Mouse (Mus musculus) lung, embryonic 14.5 days (tissue): ENCODE data around the gene Med23. TPM values are rescaled to one million over a fixed set of nuclear protein-coding genes. Genes with fewer than 3 reads are reported as not detected.

Experiments
- ATAC-seq: fragments of 200-750 bp; cut with Nextera tagmentation; 2 replicates; pipeline ENCODE4 v1.8.0; 2017; ENCODE audit warnings: mild to moderate bottlenecking, moderate TSS enrichment, moderate library complexity; ENCODE audit not compliant: insufficient read depth
- DNase-seq: peaks from one replicate; pipeline ENCODE4 v3.0.0-alpha.2; 2015
- H3K27ac ChIP-seq: fragments of 300-500 bp; sonication (generic); 2 replicates; pipeline ENCODE4 v1.5.1; 2014; ENCODE audit warnings: low read depth, mild to moderate bottlenecking, moderate library complexity
- H3K27me3 ChIP-seq: fragments of 300-500 bp; sonication (generic); 2 replicates; pipeline ENCODE4 v1.6.1; 2014; ENCODE audit warnings: low read length, control low read depth; ENCODE audit not compliant: insufficient read depth
- H3K36me3 ChIP-seq: fragments of 300-500 bp; sonication (generic); 2 replicates; pipeline ENCODE4 v1.6.1; 2014; ENCODE audit warnings: control low read depth; ENCODE audit not compliant: insufficient read depth
- H3K4me1 ChIP-seq: fragments of 300-500 bp; sonication (generic); 2 replicates; pipeline ENCODE4 v1.6.1; 2014; ENCODE audit warnings: antibody characterized with exemption, control low read depth; ENCODE audit not compliant: insufficient read depth
- H3K4me2 ChIP-seq: fragments of 300-500 bp; sonication (generic); 2 replicates; pipeline ENCODE4 v1.6.1; 2014; ENCODE audit warnings: mild to moderate bottlenecking
- H3K4me3 ChIP-seq: fragments of 300-500 bp; sonication (generic); 2 replicates; pipeline ENCODE4 v1.5.1; 2014; ENCODE audit warnings: low read depth, low read length
- H3K9ac ChIP-seq: fragments of 300-500 bp; sonication (generic); 2 replicates; pipeline ENCODE4 v1.6.1; 2014
- H3K9me3 ChIP-seq: fragments of 300-500 bp; sonication (generic); 2 replicates; pipeline ENCODE4 v1.6.1; 2016; ENCODE audit warnings: low read depth, low read length, control low read depth
- CTCF ChIP-seq: IDR thresholded peaks from 2 replicates; pipeline ENCODE4 v1.5.1; 2016; ENCODE audit warnings: antibody characterized with exemption, low read depth
- WGBS: fragments of 180-500 bp; shearing (Covaris S2); extraction: QIAGEN DNeasy Blood & Tissue Kit; methylation state at CpG from one replicate; pipeline ENCODE4 v1.1.7; 2014; 5-methylcytosine and 5-hydroxymethylcytosine counted together
- polyA plus RNA-seq: library from polyadenylated mRNA; unstranded; fragments of >200 nt; fragmentation: Nextera tagmentation; extraction: Ambion mirVana; gene quantifications from 2 replicates; pipeline ENCODE4 v1.2.1, GENCODE M21; 2014

Gene Med23
- polyA plus RNA-seq, 1 experiment from 2014 or later, result 30.8 TPM

GRCm38 (mm10) chr10:24886008-24886407 is 16.2 kb downstream of the Med23 start:
- H3K27ac ChIP-seq, result no peak overlapping the region
- no peaks in the 10 kb centered on the region for H3K4me1 ChIP-seq
- H3K9me3 ChIP-seq, result no peaks in the 10 kb centered on the region
- 73% methylated on average over 9 of the region's 9 CpGs for WGBS
- H3K4me2 ChIP-seq, result no peak overlapping the region
- DNase-seq (peak; percentile 58), ATAC-seq (no peak)
- TF ChIP-seq CTCF, result peak; percentile 63
- no peak overlapping the region for H3K9ac ChIP-seq
- no peak overlapping the region for H3K4me3 ChIP-seq
- peaks cover 82% of the 10 kb centered on the region for H3K36me3 ChIP-seq
- no peaks in the 10 kb centered on the region for H3K27me3 ChIP-seq

- no peaks in the 10 kb centered on the region for H3K9me3 ChIP-seq
- 93% methylated on average over 7 of the region's 7 CpGs for WGBS
- H3K36me3 ChIP-seq, result peaks cover 81% of the 10 kb centered on the region
- H3K27me3 ChIP-seq, result no peaks in the 10 kb centered on the region
- H3K27ac ChIP-seq, result no peak overlapping the region
- H3K4me3 ChIP-seq, result no peak overlapping the region
- TF ChIP-seq CTCF, result no peak
- H3K4me1 ChIP-seq, result no peaks in the 10 kb centered on the region
- ATAC-seq (no peak), DNase-seq (no peak)
- H3K9ac ChIP-seq, result no peak overlapping the region
- H3K4me2 ChIP-seq, result no peak overlapping the region
Observed at GRCm38 (mm10) chr10:24888343-24888742, 18.6 kb downstream of the Med23 start.

- Histone ChIP-seq H3K4me1 (no peaks in the 10 kb centered on the region), H3K27ac (no peak overlapping the region), H3K27me3 (no peaks in the 10 kb centered on the region), H3K9ac (no peak overlapping the region), H3K9me3 (no peaks in the 10 kb centered on the region), H3K4me3 (no peak overlapping the region), H3K4me2 (no peak overlapping the region), H3K36me3 (peaks cover 91% of the 10 kb centered on the region)
- ATAC-seq (no peak), DNase-seq (no peak)
- TF ChIP-seq CTCF, result 0 out of 2 replicates have a peak, but pooled peaks have one; percentile 22
- 81% methylated on average over 8 of the region's 8 CpGs for WGBS
Observed at GRCm38 (mm10) chr10:24895927-24896326, 26.1 kb downstream of the Med23 start.

GRCm38 (mm10) chr10:24905627-24906026 is 35.8 kb downstream of the Med23 start:
- Histone ChIP-seq H3K4me2 (no peak overlapping the region), H3K4me1 (no peaks in the 10 kb centered on the region), H3K27me3 (no peaks in the 10 kb centered on the region), H3K27ac (no peak overlapping the region), H3K36me3 (peaks cover 95% of the 10 kb centered on the region), H3K9me3 (no peaks in the 10 kb centered on the region), H3K4me3 (no peak overlapping the region), H3K9ac (no peak overlapping the region)
- DNase-seq, result no peak
- WGBS, result 78% methylated on average over 10 of the region's 10 CpGs
- no peak for TF ChIP-seq CTCF
- no peak for ATAC-seq

GRCm38 (mm10) chr10:24911199-24911598 is 41.4 kb downstream of the Med23 start:
- H3K36me3 ChIP-seq, result peaks cover 90% of the 10 kb centered on the region
- no peak overlapping the region for H3K9ac ChIP-seq
- no peak overlapping the region for H3K4me3 ChIP-seq
- 84% methylated on average over 8 of the region's 8 CpGs for WGBS
- H3K4me2 ChIP-seq, result no peak overlapping the region
- no peak for TF ChIP-seq CTCF
- no peak overlapping the region for H3K27ac ChIP-seq
- ATAC-seq (no peak), DNase-seq (peak; percentile 13)
- H3K4me1 ChIP-seq, result no peaks in the 10 kb centered on the region
- H3K9me3 ChIP-seq, result no peaks in the 10 kb centered on the region
- H3K27me3 ChIP-seq, result no peaks in the 10 kb centered on the region

GRCm38 (mm10) chr10:24912576-24912975 is 42.8 kb downstream of the Med23 start:
- Histone ChIP-seq H3K9me3 (no peaks in the 10 kb centered on the region), H3K27me3 (no peaks in the 10 kb centered on the region), H3K4me3 (no peak overlapping the region), H3K4me1 (no peaks in the 10 kb centered on the region), H3K27ac (no peak overlapping the region), H3K4me2 (no peak overlapping the region), H3K9ac (no peak overlapping the region), H3K36me3 (peaks cover 82% of the 10 kb centered on the region)
- WGBS, result 92% methylated on average over 14 of the region's 14 CpGs
- ATAC-seq (no peak), DNase-seq (no peak)
- TF ChIP-seq CTCF, result no peak

GRCm38 (mm10) chr10:24915486-24915885 is 45.7 kb downstream of the Med23 start:
- 84% methylated on average over 6 of the region's 6 CpGs for WGBS
- Histone ChIP-seq H3K9me3 (no peaks in the 10 kb centered on the region), H3K36me3 (peaks cover 52% of the 10 kb centered on the region), H3K4me3 (no peak overlapping the region), H3K9ac (no peak overlapping the region), H3K27me3 (no peaks in the 10 kb centered on the region), H3K4me1 (no peaks in the 10 kb centered on the region), H3K27ac (no peak overlapping the region), H3K4me2 (no peak overlapping the region)
- no peak for TF ChIP-seq CTCF
- ATAC-seq, result no peak
- DNase-seq, result no peak

- Histone ChIP-seq H3K9me3 (no peaks in the 10 kb centered on the region), H3K36me3 (no peaks in the 10 kb centered on the region), H3K4me3 (no peak overlapping the region), H3K4me1 (no peaks in the 10 kb centered on the region), H3K27ac (no peak overlapping the region), H3K9ac (no peak overlapping the region), H3K4me2 (no peak overlapping the region), H3K27me3 (no peaks in the 10 kb centered on the region)
- ATAC-seq, result no peak
- 71% methylated on average over 4 of the region's 4 CpGs for WGBS
- TF ChIP-seq CTCF, result no peak
- DNase-seq, result no peak
Observed at GRCm38 (mm10) chr10:24922977-24923376, 53.2 kb downstream of the Med23 start.
